Comparison of ENCODE assay signal across 8 mouse cellular contexts in genomic region chr19:5490898-5491708, GRCm38 (mm10). TPM values are rescaled to one million over a fixed set of nuclear protein-coding genes. Genes with fewer than 3 reads are reported as not detected.
DNase-seq lines count a peak whose midpoint lies in the region; ATAC-seq and TF ChIP-seq lines count a peak whose summit lies in the region.

No protein-coding gene starts in this region.

- WGBS in forebrain, embryonic 13.5 days, result under 1% methylated on average over 59 of the region's 59 CpGs
- under 1% methylated on average over 59 of the region's 59 CpGs for WGBS in large intestine, adult 2 months
- under 1% methylated on average over 55 of the region's 59 CpGs for WGBS in liver, postnatal 0 days (ENCODE audit: insufficient replicate concordance)
- under 1% methylated on average over 58 of the region's 59 CpGs for WGBS in neural tube, embryonic 13.5 days

- no peaks in the 10 kb centered on the region for H3K27me3 ChIP-seq in forebrain, embryonic 13.5 days
- H3K27me3 ChIP-seq in liver, postnatal 0 days (ENCODE audit: insufficient read depth, low read length), result no peaks in the 10 kb centered on the region
- no peaks in the 10 kb centered on the region for H3K27me3 ChIP-seq in neural tube, embryonic 13.5 days
- H3K27me3 ChIP-seq in testis, adult 2 months (ENCODE audit: control insufficient read depth, insufficient read depth, low read length), result no peaks in the 10 kb centered on the region

- TF ChIP-seq CTCF in brain, embryonic 14.5 days (IDR thresholded peaks at IDR 0.05; ENCODE audit: borderline replicate concordance, extremely low read depth, insufficient read depth, insufficient read length), result no peak
- 0 out of 2 replicates have a peak, but pooled peaks have one; percentile 3 for TF ChIP-seq CTCF in liver, postnatal 0 days (IDR thresholded peaks at IDR 0.05; ENCODE audit: low read depth)
- no peak for TF ChIP-seq CTCF in testis, adult 2 months (IDR thresholded peaks at IDR 0.05; ENCODE audit: control insufficient read depth, insufficient read depth, insufficient replicate concordance, low read depth, low read length)

- H3K9ac ChIP-seq in forebrain, embryonic 13.5 days, result peak overlapping the region; percentile 98
- H3K9ac ChIP-seq in liver, postnatal 0 days (replicated peaks), result peak overlapping the region; percentile 99
- H3K9ac ChIP-seq in neural tube, embryonic 13.5 days, result peak overlapping the region; percentile 98

- no peaks in the 10 kb centered on the region for H3K9me3 ChIP-seq in forebrain, embryonic 13.5 days (replicated peaks)
- H3K9me3 ChIP-seq in liver, postnatal 0 days (ENCODE audit: low read length), result no peaks in the 10 kb centered on the region
- no peaks in the 10 kb centered on the region for H3K9me3 ChIP-seq in neural tube, embryonic 13.5 days

- DNase-seq in brain, embryonic 14.5 days (ENCODE audit: low read depth), result peak; percentile 87
- DNase-seq in heart, postnatal 10 days, result peak; percentile 93
- DNase-seq in large intestine, adult 2 months (ENCODE audit: low read depth, low spot score), result peak; percentile 83
- DNase-seq in liver, postnatal 0 days, result peak; percentile 87

- peak overlapping the region; percentile 86 for H3K4me2 ChIP-seq in forebrain, embryonic 13.5 days
- peak overlapping the region; percentile 79 for H3K4me2 ChIP-seq in liver, postnatal 0 days (ENCODE audit: low read depth, low read length)
- peak overlapping the region; percentile 87 for H3K4me2 ChIP-seq in neural tube, embryonic 13.5 days

- peak; percentile 40 for ATAC-seq in CD4-positive, CD25-positive, alpha-beta regulatory T cell, adult 4 months
- peak; percentile 19 for ATAC-seq in forebrain, embryonic 13.5 days
- ATAC-seq in liver, postnatal 0 days, result peak; percentile 38
- ATAC-seq in neural tube, embryonic 13.5 days (ENCODE audit: low read depth), result peak; percentile 29

- no peak for TF ChIP-seq POLR2A in brain, embryonic 14.5 days (IDR thresholded peaks at IDR 0.05; ENCODE audit: borderline replicate concordance, extremely low read depth, insufficient read depth, insufficient read length, poor library complexity, severe bottlenecking)
- peak; percentile 52 for TF ChIP-seq POLR2A in testis, adult 2 months (IDR thresholded peaks at IDR 0.05; ENCODE audit: control insufficient read depth, low read depth, low read length)

- peaks cover 41% of the 10 kb centered on the region for H3K36me3 ChIP-seq in forebrain, embryonic 13.5 days (ENCODE audit: poor library complexity, severe bottlenecking)
- H3K36me3 ChIP-seq in liver, postnatal 0 days (replicated peaks; ENCODE audit: insufficient read depth, low read length), result peaks cover 31% of the 10 kb centered on the region
- peaks cover 45% of the 10 kb centered on the region for H3K36me3 ChIP-seq in neural tube, embryonic 13.5 days
- no peaks in the 10 kb centered on the region; the same call in none of the 2 replicates for H3K36me3 ChIP-seq in testis, adult 2 months (ENCODE audit: control insufficient read depth, insufficient read depth, low read length)

- peak overlapping the region; percentile 96 for H3K4me3 ChIP-seq in forebrain, embryonic 13.5 days
- H3K4me3 ChIP-seq in liver, postnatal 0 days (ENCODE audit: low read depth, low read length), result peak overlapping the region; percentile 99
- H3K4me3 ChIP-seq in neural tube, embryonic 13.5 days, result peak overlapping the region; percentile 99
- H3K4me3 ChIP-seq in testis, adult 2 months (ENCODE audit: control insufficient read depth, low read depth, low read length), result peak overlapping the region; percentile 90

- peaks cover 49% of the 10 kb centered on the region for H3K4me1 ChIP-seq in forebrain, embryonic 13.5 days
- peaks cover 31% of the 10 kb centered on the region for H3K4me1 ChIP-seq in liver, postnatal 0 days (ENCODE audit: insufficient read depth)
- H3K4me1 ChIP-seq in neural tube, embryonic 13.5 days (replicated peaks), result peaks cover 55% of the 10 kb centered on the region
- H3K4me1 ChIP-seq in testis, adult 2 months (ENCODE audit: control insufficient read depth, insufficient read depth, low read length), result peaks cover 7% of the 10 kb centered on the region

- peak overlapping the region; percentile 100 for H3K27ac ChIP-seq in forebrain, embryonic 13.5 days
- peak overlapping the region; percentile 99 for H3K27ac ChIP-seq in liver, postnatal 0 days (ENCODE audit: low read depth)
- H3K27ac ChIP-seq in neural tube, embryonic 13.5 days (replicated peaks), result peak overlapping the region; percentile 99
- peak overlapping the region; percentile 96 for H3K27ac ChIP-seq in testis, adult 2 months (ENCODE audit: control insufficient read depth, insufficient read depth, low read depth, low read length)

- intact Hi-C loops in heart, postnatal 10 days (cut with DNase I), result loop anchor here (1.0 to 2.0 kb wide), 2 partner anchors 19 to 198 kb away; partner anchors contain the start of genes Map3k11, Pcnx3 and Snx32

- no peak; the same call in 1 of the 2 replicates for TF ChIP-seq EP300 in liver, postnatal 0 days (IDR thresholded peaks at IDR 0.05; ENCODE audit: low read depth)

RNA-seq across cellular contexts. Expression of gene Cfl1, which starts 0.8 kb away (rescaled TPM):
- 1,000 to 10,000 TPM; 1,977 to 2,151 TPM for polyA plus RNA-seq in CD4-positive, CD25-positive, alpha-beta regulatory T cell, adult 4 months (2017; shearing (Covaris generic))
- 1,637 and 1,665 TPM in 2 replicates for polyA plus RNA-seq in brain, embryonic 14.5 days (2012; rRNA removed)
- 3,452 and 3,520 TPM in 2 replicates for polyA plus RNA-seq in forebrain, embryonic 13.5 days (2015; fragmentation: Nextera tagmentation; extraction: Ambion mirVana)
- 100 to 1,000 TPM; 497 to 519 TPM for total RNA-seq in heart, postnatal 10 days (2021)
- polyA plus RNA-seq in large intestine, adult 2 months (2012; rRNA removed), result 697 and 725 TPM in 2 replicates
- 841 and 843 TPM in 2 replicates for polyA plus RNA-seq in liver, postnatal 0 days (2015; fragmentation: Nextera tagmentation; extraction: Ambion mirVana)
- polyA plus RNA-seq in neural tube, embryonic 13.5 days (2015; fragmentation: Nextera tagmentation; extraction: Ambion mirVana), result 3,494 and 3,643 TPM in 2 replicates
- polyA plus RNA-seq in testis, adult 2 months (2012; rRNA removed), result 225 and 243 TPM in 2 replicates

RNA-seq across cellular contexts. Expression of gene Mus81, which starts 2.9 kb away (rescaled TPM):
- polyA plus RNA-seq in CD4-positive, CD25-positive, alpha-beta regulatory T cell, adult 4 months (2017; shearing (Covaris generic)), result 10 to 100 TPM; 44.8 to 51.5 TPM
- polyA plus RNA-seq in brain, embryonic 14.5 days (2012; rRNA removed), result 46.4 and 73.2 TPM in 2 replicates
- 44.4 and 47.0 TPM in 2 replicates for polyA plus RNA-seq in forebrain, embryonic 13.5 days (2015; fragmentation: Nextera tagmentation; extraction: Ambion mirVana)
- total RNA-seq in heart, postnatal 10 days (2021), result 10 to 100 TPM; 24.3 to 25.5 TPM
- polyA plus RNA-seq in large intestine, adult 2 months (2012; rRNA removed), result 23.6 and 29.1 TPM in 2 replicates
- 8.6 and 11.9 TPM in 2 replicates for polyA plus RNA-seq in liver, postnatal 0 days (2015; fragmentation: Nextera tagmentation; extraction: Ambion mirVana)
- polyA plus RNA-seq in neural tube, embryonic 13.5 days (2015; fragmentation: Nextera tagmentation; extraction: Ambion mirVana), result 40.4 and 43.2 TPM in 2 replicates
- polyA plus RNA-seq in testis, adult 2 months (2012; rRNA removed), result 55.3 and 69.7 TPM in 2 replicates

RNA-seq across cellular contexts. Expression of gene 1700020D05Rik, which starts 12.5 kb away (rescaled TPM):
- polyA plus RNA-seq in CD4-positive, CD25-positive, alpha-beta regulatory T cell, adult 4 months (2017; shearing (Covaris generic)), result not detected
- polyA plus RNA-seq in brain, embryonic 14.5 days (2012; rRNA removed), result 2.5 and 4.7 TPM in 2 replicates
- polyA plus RNA-seq in forebrain, embryonic 13.5 days (2015; fragmentation: Nextera tagmentation; extraction: Ambion mirVana), result 0.23 and 0.27 TPM in 2 replicates
- 1 to 10 TPM in 1 of 2 experiments, under 1 TPM in 1; 0.69 to 1.2 TPM for total RNA-seq in heart, postnatal 10 days (2021)
- 0.14 and 0.15 TPM in 2 replicates for polyA plus RNA-seq in large intestine, adult 2 months (2012; rRNA removed)
- polyA plus RNA-seq in liver, postnatal 0 days (2015; fragmentation: Nextera tagmentation; extraction: Ambion mirVana), result not detected in 2 replicates
- polyA plus RNA-seq in neural tube, embryonic 13.5 days (2015; fragmentation: Nextera tagmentation; extraction: Ambion mirVana), result not detected in 2 replicates
- 289 and 311 TPM in 2 replicates for polyA plus RNA-seq in testis, adult 2 months (2012; rRNA removed)

RNA-seq across cellular contexts. Expression of gene Efemp2, which starts 17.3 kb away (rescaled TPM):
- 1 to 10 TPM; 1.5 to 4.6 TPM for polyA plus RNA-seq in CD4-positive, CD25-positive, alpha-beta regulatory T cell, adult 4 months (2017; shearing (Covaris generic))
- 47.7 and 58.5 TPM in 2 replicates for polyA plus RNA-seq in brain, embryonic 14.5 days (2012; rRNA removed)
- 30.7 and 31.1 TPM in 2 replicates for polyA plus RNA-seq in forebrain, embryonic 13.5 days (2015; fragmentation: Nextera tagmentation; extraction: Ambion mirVana)
- total RNA-seq in heart, postnatal 10 days (2021), result 10 to 100 TPM; 28.6 to 32.7 TPM
- 30.2 and 37.5 TPM in 2 replicates for polyA plus RNA-seq in large intestine, adult 2 months (2012; rRNA removed)
- polyA plus RNA-seq in liver, postnatal 0 days (2015; fragmentation: Nextera tagmentation; extraction: Ambion mirVana), result 8.1 and 9.2 TPM in 2 replicates
- polyA plus RNA-seq in neural tube, embryonic 13.5 days (2015; fragmentation: Nextera tagmentation; extraction: Ambion mirVana), result 56.9 and 60.8 TPM in 2 replicates
- polyA plus RNA-seq in testis, adult 2 months (2012; rRNA removed), result 17.3 and 17.6 TPM in 2 replicates

RNA-seq across cellular contexts. Expression of gene Snx32, which starts 19.2 kb away (rescaled TPM):
- polyA plus RNA-seq in CD4-positive, CD25-positive, alpha-beta regulatory T cell, adult 4 months (2017; shearing (Covaris generic)), result 10 to 100 TPM; 20.2 to 23.6 TPM
- polyA plus RNA-seq in brain, embryonic 14.5 days (2012; rRNA removed), result 92.3 and 123 TPM in 2 replicates
- 41.4 and 44.4 TPM in 2 replicates for polyA plus RNA-seq in forebrain, embryonic 13.5 days (2015; fragmentation: Nextera tagmentation; extraction: Ambion mirVana)
- 1 to 10 TPM; 6.1 to 7.7 TPM for total RNA-seq in heart, postnatal 10 days (2021)
- 3.2 and 3.7 TPM in 2 replicates for polyA plus RNA-seq in large intestine, adult 2 months (2012; rRNA removed)
- polyA plus RNA-seq in liver, postnatal 0 days (2015; fragmentation: Nextera tagmentation; extraction: Ambion mirVana), result 2.6 and 3.0 TPM in 2 replicates
- 69.9 and 74.3 TPM in 2 replicates for polyA plus RNA-seq in neural tube, embryonic 13.5 days (2015; fragmentation: Nextera tagmentation; extraction: Ambion mirVana)
- polyA plus RNA-seq in testis, adult 2 months (2012; rRNA removed), result 11.0 and 12.7 TPM in 2 replicates

Comparison
In these comparisons a context has a peak if more than half of its experiments do, and no peak if none do; other contexts are left out.
1. Peak in every context shown above with its lines: DNase-seq, ATAC-seq, H3K4me3 ChIP-seq and H3K27ac ChIP-seq.
2. RNA of gene 1700020D05Rik, which starts 12.5 kb away (polyA plus RNA-seq): 289 to 311 TPM in testis, adult 2 months; 2.5 to 4.7 TPM in brain, embryonic 14.5 days, 0.23 to 0.27 TPM in forebrain, embryonic 13.5 days, not detected in CD4-positive, CD25-positive, alpha-beta regulatory T cell, adult 4 months, 0.14 to 0.15 TPM in large intestine, adult 2 months, not detected in neural tube, embryonic 13.5 days and not detected in liver, postnatal 0 days; every median in the first group is over 10 times any median in the second.